Mouse (Mus musculus) 3134 (cell line): ENCODE measurements around the gene Chrm3.

Source experiments
- DNase-seq: peaks from one replicate; pipeline ENCODE4 v3.0.0-alpha.2; 2011; ENCODE audit warnings: low spot score; ENCODE audit not compliant: insufficient read length; ENCODE audit errors: extremely low read depth

Chrm3 gene

DNA sequence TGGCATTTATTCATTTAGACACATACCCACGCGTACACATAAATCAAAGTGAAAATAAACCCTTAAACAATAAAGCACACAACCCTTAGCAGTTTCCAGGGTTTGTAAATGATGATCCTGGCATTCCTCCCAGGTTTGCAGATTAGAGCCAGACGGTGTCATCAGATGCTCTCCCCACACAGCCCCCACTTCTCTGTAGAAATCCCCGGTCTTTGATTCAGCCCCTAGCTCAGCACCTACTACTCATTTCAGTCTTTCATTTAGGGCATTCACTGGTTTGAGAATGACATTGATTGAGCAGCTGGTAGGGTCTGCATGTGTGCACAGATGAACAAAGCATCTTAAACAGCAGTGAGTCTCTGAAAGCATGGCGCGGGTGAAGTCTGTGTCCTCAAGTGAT, 274.3 kb downstream of the Chrm3 start:
- DNase-seq: no peak

DNA sequence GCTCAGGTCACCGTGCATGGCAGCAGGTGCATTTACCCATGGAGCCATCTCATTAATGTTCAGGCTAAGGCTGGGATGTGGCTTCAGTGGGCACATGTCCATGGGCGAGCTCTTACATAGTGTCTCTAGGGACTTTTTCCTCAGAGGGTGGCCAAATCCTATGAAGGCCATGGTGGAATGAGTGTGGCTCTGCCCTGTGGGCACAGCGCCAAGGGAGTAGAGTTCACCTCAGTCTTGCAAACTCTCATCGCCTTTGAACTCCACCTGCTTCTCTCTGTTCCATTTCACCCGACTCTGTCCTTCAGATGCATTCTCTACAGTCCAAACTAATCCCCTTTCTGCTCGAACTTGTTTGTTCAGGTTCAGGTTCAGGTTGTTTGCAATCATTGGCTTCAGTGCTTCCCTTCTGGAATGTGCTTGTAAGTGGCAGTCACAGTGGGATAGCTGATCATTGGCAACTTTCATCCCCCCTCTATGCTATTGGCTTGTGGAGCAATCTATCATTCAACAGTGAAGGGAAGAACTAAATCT, 278.7 kb downstream of the Chrm3 start:
- no peak for DNase-seq

DNA sequence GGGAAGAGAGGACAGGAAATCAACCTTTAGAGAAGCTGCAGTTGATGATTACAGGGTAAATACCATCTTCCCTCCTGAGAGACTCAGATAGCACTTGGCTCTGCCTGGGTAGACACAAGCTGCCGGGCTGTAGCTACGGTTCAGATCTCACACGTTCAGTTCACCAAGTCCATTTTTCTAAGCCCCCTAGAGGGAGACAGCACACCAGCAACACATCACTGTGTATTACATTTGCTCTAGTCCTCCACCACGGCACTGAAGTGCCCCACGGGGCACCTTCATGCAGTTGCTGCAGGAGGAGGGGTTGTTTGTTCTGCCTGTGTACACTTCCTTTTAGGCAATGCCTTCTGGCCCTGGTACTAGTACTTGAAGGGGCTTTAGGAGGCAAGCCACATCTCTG, 289.5 kb downstream of the Chrm3 start:
- DNase-seq: no peak

DNA sequence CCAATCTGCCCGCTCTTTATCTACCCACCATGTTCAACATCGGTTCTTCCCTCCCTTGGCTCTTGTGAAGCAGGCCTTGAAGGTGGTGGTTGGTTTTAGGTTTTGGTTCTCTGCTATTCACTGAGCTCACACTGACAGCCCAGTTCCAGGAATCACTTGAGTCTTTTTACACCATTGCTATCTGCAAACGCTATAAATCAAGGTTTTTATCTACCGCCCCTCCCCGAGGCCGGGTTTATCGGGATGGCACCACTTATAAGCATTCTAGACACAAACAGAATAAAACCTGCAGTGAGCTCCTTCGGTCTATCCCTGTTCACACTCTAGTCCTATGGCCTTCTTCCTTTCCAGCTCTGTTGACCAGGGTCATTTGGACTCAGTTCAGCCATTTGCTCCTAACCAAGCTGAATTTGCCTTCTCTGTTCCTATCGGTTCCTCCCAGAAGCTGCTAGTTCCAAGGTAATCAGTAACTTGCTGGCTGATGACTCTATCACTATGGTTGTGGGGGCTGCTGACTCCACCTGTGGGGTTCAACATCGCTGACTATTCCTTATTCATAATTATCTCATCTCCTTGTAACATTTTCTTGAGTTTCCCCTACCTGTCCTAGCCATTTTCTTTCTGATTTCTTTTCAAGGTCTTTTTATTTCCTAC, 291.6 kb downstream of the Chrm3 start:
- DNase-seq: no peak

DNA sequence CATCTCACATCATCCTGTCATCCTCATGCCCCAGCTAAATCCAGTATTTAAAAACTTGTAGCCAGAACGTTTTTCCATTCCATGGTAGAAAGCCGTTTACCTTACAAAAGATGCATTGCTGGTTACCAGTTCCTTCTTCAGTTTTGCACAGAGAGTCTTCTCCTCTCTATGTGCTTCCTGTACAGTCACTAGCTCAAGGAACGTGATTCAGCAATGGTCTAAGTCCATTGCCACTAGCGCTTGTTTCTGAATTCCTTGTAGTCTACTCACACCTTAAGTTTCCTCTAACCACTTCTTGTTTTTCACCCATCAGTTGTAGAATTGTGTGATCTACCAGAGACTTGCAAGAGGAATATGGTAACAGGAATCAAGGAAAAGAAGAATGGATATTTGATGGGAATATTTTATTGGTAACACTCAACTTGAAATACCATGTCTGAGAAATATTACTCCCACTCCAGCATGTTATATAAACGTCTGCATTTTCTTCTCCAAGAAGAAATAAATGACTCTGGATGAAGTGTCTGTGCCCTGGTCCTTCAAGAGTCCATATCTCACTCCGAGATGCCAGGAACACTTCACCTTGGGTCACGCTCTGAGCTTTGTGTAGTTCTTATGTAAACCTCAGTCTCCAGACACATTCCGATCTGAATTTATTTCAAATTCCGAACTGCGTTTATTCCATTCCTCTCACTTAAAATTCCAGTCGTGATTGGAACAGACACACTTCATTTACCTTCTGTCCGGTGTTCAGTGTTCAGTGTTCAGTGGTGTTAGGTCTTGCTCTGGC, 293.6 kb downstream of the Chrm3 start:
- DNase-seq: no peak

DNA sequence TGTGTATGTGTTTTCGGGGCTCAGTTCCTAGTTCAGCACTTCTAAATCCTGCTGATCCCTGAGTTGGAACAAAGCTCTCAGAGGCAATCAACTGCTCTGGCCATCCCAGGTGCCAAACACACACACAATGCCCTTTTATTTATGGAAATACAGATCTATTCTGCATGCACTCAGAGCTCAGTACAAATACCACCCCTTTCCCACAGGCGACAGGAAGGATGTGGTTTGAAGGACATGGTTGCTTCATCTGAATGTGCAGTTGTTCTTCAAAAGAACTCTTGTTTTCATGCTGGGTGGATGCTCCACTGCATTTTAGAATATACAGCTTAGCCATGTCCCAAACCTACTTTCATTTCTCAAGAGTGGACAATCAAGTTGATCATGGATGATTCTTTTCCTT, 294.9 kb downstream of the Chrm3 start:
- no peak for DNase-seq

DNA sequence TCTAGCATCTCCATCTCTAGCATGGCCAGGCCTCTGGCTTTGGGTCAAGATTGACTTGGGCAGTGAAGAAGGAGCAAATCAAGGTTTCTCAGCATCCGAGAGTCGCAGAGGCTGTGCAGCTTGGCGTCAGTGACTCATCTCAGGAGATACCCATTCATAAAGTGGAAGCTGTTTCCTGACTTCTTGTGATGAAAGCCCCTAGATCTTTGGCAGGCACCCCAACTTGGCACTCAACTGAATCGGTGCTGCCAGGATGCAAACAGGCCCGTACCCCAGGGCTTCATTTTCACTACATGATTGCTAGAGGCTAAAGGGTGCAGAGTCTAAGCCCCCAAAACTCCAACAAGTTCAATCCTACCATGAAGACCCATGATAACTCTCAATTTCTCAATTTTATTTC, 298.0 kb downstream of the Chrm3 start:
- no peak for DNase-seq

DNA sequence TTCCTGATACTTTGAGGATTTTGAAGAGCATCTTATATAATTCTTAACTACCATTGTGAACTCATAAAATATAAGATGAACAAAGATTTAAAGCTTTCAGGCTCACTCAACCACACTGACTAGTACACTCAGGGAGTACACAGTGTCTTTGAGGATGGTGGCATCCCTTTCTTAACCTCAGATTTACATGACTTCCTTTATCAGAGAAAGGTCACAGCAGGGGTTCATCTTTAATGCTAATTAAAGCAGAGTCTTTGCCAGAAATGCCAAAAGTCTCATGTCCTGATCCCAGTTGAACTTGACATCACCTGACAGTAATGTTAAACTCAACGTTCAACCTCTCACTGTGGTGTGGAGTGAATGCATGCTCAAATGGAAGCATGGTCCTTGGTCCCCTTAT, 301.7 kb downstream of the Chrm3 start:
- DNase-seq: no peak

DNA sequence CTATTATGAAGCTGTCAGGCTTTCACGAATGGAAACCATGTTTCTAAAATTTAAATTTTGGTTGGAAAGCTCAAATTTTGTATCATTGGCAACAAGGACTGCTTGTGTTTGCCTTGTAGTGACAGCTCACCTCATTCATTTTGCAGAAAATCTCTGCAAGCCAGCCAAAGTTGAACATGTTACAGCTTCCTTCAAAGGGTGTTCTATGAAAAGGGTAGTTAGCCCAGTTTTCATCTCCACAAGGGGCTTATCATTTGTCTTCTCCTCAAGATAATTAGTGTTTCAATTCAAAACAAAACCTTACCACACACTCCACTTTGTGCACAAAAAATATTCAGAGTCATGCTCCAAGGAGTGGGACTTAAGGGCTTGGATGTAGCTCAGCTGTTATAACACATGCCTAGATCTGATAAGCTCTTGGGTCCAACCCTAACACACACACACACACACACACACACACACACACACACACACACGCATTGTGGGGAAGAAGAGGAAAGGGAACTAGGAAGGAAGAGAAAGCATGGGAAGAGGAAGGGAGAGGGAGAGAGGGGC, 302.9 kb downstream of the Chrm3 start:
- DNase-seq: no peak

DNA sequence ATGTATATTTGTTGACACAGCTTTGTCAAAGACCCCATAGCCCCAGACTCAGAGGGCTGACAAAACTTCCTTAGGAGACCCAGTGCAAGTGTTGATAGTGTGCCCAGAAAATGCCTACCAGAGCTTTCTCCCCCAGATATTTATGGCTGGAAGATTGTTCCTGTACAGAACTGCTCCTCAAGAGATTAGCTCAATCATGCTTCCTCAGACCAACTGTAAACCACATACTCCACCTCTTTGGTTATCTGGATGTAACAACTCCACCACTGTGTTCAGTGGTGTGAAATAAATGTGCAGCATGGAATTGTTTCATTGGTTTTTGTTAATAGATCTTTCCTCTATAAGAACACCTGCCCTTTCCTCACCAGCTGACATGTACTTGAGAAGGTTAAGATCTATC, 306.6 kb downstream of the Chrm3 start:
- DNase-seq: no peak

DNA sequence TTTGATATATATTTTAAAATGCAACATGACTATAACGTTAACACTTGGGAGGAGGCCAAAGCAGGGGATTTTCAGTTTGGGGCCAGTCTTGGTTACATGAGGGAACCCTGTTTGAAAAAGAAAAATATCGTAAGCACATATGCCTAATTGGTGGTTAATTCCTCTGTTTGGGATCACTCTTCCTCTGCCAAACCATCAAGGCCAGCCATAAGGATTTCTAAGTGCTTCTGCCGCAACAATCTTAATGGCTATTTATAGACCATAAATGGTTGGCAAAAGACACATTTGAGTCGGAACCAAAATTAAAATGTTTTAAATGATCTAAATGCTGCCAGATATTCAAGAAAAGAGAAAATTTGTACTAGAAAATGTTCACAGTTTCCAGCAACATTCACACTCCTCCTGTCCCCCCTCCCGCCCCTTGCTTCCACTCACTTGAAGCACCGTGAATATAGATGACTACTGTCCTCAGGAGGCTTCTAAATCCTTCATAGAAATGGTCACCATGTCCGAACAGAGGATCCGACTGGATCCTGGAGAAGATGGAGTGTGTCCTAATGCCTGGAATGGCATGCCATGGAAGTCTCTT, 307.3 kb downstream of the Chrm3 start:
- no peak for DNase-seq

DNA sequence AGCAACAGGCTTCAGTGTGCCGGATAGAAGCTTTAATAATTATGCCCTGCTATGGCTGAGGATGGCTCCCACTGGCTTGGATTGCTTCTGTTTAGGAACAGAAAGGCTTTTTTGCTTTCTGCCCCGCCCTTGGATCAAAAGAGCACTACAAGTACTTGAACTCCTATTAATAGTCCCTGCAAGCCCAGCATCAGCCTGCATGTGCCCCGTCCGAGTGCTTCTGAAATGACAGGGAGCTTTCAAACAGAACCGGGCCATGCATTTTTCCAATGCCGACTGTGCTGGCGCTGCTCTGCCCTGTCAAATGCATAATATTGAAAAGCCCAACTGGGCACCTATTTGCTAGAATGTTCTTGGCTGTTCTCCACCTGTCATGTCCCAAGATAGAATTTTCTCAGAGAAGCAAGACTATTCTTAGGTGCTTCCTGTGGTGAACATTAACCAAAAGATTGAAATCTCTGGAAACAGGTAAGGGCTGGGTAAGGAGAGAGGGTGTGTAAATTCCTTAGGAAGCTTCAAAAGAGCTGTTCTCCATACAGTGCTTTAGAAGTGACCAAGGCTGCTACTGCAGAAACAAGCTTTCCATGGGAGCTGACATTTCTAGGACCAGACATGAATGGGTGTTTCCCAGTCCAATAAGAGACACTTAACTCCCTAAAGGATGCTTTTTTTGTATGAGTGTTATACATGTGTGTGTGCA, 314.8 kb downstream of the Chrm3 start:
- DNase-seq: no peak

DNA sequence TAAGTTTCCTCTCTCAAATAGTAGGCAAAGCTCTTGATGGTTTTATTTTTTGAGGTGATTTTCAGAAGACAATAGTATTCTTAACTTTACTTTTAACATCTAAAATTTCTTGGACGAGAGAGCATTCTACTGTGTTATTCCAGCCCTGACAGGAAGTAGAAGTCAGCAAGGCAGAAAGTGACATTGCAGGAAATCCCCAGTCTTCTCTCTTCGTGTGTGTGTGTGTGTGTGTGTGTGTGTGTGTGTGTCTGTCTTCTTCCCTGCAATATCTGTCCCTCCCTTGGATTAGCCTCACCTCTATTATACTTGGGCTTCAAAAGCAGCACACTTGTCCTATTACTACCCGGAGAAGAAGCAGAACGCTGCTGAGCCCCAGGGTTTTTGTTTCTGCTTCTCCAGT, 316.6 kb downstream of the Chrm3 start:
- no peak for DNase-seq

DNA sequence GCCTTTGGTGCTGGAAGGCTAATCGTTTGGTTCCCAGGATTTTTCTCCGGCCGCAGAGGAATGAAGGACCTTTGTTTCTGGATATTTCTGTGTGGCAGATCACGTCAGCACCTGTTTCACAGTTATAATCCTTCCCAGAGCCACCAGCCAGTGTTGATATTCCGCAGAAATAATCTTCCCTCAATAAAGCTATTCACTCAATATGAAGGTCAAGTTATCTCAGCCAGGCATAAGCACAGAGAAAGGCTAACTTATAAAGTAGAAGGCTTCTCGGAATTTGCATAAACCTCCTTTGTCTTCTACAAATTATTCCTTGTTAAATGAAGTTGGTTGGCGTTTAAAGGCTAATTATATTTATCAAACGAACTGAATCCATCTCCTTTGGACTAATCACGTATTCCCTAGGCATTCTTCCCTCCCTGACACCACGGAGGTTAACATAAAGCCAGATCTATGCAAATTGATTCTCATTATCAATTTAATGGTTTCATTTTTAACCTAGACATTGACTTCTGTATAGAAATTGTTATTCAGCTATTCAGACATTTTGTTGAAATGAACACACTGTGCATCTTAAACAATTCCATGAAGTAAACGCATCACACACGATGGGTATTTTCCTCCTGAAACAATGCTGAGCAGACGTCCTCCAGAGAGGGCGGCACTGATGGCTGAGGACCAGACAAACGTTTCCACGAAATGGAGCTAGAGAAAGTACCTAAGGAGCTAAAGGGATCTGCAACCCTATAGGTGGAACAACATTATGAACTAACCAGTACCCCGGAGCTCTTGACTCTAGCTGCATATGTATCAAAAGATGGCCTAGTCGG, 326.9 kb downstream of the Chrm3 start:
- no peak for DNase-seq

DNA sequence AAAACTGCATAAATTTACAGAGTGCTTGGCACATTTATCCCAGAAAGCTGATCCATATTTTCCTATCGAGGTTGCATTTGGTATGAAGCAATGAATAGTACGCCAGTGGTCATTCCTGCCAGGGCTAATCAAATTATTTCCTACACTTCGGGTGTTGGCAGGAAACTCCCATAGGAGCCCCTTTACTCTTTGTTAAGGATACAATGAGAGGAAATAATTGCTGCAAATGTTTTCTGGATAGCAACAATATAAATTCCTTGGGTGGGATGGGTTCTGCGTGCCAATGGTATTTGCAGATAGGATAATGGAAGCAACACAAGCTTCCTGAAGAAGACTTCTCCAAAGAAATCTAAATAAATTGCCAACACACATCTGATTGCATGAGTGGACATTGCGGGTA, 329.1 kb downstream of the Chrm3 start:
- no peak for DNase-seq

DNA sequence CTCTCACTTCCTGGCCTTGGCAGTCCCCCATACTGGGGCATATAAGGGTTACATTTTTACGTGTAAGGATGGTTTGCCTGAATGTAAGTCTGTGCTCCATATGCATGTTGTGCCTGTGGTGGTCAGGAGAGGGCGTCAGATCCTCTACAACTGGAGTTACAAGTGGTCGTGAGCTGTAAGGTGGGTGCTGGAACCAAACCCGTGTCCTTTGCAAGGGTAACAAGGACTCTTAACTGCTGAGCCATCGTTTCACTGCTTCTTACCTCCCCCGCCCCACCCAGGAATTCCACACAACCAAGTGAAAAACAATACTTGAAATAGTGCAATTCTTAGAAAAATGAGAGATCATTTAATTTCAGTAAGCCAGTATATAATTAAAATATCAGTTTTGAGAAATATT, 330.7 kb downstream of the Chrm3 start:
- no peak for DNase-seq

DNA sequence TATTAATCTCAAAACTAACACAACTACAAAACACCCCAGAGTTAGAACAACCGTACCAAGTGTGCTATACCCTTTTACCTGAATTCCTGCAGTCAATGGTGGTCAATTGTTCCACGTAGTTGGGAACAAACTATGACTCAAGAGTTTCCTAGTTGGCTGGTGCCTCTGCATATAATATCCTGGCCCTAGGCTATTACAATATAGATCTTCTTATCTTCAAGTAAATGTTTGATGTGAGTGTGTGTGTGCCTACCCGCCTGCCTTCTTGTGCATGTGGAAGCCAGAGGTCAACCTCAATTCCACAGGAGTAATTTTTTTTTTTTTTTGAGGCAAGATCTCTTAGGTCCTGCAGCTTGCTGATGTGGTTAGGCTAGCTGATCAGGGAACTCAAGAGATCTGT, 335.5 kb downstream of the Chrm3 start:
- DNase-seq: no peak

DNA sequence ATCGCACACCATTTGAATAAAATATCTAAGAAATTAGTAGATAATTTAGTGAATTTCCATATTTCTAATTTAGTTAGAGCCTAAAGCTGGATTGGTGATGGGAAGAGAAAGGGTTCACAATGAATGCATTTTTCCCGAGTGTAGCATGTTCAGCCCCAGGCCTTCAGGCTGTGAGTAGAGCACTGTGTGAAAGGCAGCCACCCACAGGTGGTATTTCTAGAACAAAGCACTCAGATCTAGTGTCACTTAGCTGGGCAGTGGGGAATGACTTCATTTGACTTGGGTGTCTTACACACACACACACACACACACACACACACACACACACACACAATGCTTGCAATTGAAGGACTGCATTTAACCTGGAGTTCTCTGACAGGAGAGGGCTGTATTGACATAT, 337.5 kb downstream of the Chrm3 start:
- DNase-seq: no peak

DNA sequence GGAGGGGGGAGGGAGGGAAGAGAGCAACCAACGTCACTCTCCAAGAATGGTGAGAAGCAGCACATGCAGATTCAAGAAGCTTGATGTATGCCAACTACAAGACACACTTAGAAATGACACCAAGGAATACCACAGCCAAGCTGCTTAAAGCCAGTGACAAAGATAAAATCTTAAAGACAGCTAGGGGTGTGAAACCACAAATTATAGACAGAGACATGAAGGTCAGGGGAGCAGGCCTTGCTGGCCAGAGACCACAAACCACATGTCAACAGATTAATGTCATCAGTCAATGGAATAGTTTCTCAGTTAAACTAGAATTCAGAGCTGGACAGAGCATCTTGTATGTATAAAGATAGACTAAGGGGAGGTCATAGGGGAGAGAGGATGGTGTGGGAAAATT, 341.4 kb downstream of the Chrm3 start:
- DNase-seq: no peak

DNA sequence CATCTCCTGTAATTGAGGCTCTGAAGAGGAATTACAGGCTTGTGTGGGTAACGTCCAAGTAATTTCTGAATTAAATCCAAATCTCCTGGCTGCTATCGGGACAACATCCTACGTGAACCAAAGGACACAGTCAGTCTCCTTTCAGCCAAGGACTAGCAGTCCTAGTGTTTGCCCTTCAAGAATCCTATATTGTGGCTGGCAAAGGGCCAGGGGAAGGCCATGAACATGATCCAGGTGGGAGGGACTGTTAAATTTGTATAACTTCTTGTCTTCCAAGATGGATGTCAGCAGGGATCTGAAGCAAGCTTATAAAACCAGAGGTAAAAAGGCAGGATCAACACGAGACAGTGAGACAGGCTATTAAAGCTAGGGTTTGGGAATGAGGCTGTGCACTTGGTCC, 357.7 kb downstream of the Chrm3 start:
- no peak for DNase-seq
